Mouse (Mus musculus): ENCODE measurements around the gene Gng7.
A peak's percentile ranks its signal among the peaks of the same experiment; 100 is the strongest.

Gene Gng7

GRCm38 (mm10) chr10:80940988-80941347 lies 73.8 kb downstream of the Gng7 start:
- DNase-seq = no peak

DNA sequence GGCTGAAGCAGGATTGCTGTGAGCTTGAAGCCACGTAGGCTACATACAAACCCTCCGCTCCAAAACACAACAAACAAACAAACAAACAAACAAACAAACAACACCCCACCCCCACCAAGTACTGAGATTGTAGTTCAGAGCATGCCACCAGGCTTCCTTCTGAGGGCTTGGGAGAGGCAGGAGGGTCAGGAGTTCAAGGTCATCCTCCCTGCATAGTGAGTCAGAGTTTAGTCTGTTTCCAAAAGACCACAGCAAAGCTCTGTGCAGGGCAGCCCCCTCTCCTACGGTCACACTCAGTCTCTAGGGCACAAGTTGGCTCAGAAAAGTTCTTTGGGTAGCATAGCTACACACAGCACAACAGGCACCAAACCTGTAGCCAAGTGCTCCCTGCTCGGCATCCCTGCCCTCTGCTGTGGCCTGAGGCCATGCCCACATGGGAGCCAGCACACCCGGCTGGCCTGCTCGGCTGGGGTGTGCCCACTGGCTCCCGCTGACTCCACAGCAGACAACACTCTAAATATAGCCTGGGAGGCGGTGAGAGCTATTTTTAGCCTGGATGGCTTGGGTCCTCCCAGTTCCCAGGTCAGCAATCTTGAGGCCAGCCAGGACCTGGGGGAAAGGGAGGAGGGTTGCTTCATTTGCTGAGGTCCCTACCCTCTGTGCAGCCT lies 74.3 kb downstream of the Gng7 start:
- peak; percentile 67 for DNase-seq

GRCm38 (mm10) chr10:80939671-80940070 lies 75.1 kb downstream of the Gng7 start:
- peak; percentile 88 for DNase-seq

DNA sequence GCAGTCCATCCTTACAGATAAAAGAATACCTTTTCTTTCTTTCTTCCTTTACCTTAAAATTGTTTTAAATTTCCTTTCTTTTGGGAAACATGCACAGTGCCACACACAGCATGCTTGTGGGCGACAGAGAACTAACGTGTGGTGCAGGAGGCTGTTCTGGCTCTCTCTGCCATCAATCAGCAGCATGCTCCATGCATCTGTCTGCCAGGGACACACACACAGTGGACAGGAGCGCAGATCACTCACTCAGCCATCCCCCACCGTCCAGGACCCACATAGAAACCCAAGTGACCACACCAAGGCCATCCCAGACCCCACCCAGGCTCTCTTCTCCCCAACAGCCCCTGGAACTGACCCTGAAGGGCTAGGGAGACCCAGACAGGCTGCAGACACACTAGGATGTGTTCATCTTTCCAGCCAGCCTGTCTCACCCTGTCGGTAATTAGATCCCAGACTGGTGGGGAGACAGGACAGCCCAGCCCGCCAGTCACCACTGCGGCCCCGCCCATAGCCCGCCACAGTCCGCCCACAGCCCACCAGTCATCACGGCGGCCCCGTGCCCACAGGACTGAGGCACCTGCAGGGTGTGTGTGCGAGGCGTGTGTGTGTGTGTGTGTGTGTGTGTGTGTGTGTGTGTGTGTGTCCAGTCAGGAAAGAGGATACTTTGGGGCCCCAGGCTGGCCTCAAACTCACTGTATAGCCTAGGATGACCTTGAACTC lies 75.8 kb downstream of the Gng7 start:
- DNase-seq = no peak

DNA sequence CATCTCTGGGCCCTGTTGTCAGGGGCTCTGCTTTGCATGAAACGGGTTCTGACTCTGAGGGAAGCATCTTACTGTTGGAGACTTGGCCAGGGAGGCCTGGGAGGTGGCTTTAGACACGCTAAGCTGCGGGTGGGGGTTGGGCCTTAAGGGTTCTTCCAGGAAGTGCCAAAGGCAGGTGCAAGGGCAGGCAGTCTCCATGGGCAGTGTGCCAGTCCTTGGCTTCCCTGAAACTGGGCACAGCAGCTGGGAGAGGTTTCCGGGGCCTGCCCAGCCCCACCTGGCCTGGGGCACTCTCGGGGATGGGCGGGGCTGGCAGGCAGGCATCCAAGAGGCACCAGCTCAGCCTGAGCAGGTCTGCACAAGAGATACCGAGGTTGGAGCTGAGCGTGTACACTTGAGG lies 77.1 kb downstream of the Gng7 start:
- DNase-seq = peak; percentile 89

DNA sequence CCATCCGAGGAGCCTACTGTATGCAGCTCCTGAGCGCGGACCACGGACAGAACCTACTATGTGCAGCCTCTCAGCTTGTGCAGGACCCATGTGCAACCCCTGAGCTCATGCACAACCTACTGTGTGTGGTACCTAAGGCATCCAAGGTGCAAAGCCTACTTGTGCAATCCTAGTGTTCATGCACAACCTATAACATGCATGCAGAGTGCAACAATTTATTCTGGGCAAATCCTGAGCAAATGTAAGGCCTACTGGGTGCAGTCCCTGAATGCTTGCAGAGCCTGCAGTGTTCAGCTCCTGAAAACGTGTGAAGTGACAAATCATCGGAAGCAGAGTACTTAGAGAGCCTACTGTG lies 78.0 kb downstream of the Gng7 start:
- DNase-seq = no peak

DNA sequence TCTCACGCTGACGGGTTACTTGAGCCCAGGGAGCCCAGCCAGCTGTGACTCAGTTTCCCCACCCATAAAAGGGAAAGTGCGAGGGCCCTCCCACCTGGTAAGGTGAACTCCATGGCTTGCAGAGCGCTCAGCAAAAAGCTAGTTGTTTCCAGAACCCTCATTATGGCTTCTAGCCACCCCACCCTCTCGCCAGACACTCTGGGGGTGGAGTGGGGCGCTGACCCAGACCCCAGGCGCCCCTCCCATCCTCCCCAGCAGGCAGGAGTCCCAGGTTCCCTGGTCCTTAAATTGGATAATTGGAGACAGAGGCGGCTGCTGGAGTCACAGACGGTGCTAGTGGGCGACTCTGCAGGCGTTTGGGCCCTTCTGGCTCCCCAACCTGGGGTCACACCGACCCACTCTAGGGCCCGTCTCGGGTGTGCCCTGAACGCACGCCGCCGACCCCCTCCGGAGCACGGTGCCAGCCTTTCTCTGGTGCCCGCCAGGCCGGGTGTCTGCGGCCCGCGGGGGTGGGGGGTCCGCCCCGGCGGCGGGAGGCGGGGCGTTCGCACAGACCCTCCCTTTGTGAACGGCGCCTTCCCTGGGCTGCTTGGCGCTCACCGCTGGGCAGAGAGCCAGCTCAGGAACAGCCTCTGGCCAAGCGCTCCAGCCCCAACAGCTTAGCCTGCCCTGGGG lies 78.5 kb downstream of the Gng7 start:
- DNase-seq = peak; percentile 82

- no peak for DNase-seq
These were observed 79.0 kb downstream of the Gng7 start for GRCm38 (mm10) chr10:80935698-80936097.

- DNase-seq = no peak
These were observed 79.5 kb downstream of the Gng7 start for GRCm38 (mm10) chr10:80935241-80935640.

DNA sequence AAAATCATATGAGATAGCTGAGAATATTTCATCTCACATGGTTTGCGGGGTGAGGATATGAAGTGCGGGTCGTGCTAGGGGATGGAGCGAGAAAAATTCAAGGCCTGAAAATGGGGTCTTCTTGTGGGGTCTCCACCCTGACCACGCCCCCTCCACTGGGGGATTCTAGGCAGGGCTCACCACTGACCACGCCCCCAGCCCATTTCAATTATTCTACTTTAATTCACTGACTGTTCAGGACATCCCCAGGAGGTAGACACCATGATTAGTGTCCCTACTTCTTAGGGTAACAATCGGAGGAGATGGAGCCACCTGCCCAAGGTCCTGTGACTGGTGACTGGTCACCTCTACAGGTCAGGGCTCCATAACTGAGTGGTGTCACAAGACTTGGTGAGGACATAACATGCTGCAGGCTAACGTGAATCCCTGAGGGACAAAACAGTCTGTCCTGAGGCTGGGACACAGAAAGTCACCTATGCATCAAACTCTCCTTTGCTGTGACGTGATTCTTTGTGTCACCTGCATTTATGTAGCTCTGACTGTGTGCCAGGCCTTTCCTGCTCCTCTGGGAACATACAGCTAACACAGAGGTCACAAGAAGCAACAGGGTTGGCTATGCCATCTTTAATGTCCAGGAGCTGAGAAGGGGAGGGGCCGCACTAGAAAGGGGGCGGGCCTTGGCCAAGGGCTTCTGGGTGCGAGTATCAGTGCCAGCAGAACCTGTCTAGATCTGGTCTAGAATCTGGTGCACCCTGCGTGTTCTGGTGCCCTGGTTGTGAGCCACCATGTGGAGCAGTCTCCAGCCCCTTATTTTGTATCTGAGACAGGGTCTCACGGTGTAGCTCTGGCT lies 80.4 kb downstream of the Gng7 start:
- DNase-seq = no peak

- no peak for DNase-seq
These were observed 81.2 kb downstream of the Gng7 start for GRCm38 (mm10) chr10:80933421-80933979.

DNA sequence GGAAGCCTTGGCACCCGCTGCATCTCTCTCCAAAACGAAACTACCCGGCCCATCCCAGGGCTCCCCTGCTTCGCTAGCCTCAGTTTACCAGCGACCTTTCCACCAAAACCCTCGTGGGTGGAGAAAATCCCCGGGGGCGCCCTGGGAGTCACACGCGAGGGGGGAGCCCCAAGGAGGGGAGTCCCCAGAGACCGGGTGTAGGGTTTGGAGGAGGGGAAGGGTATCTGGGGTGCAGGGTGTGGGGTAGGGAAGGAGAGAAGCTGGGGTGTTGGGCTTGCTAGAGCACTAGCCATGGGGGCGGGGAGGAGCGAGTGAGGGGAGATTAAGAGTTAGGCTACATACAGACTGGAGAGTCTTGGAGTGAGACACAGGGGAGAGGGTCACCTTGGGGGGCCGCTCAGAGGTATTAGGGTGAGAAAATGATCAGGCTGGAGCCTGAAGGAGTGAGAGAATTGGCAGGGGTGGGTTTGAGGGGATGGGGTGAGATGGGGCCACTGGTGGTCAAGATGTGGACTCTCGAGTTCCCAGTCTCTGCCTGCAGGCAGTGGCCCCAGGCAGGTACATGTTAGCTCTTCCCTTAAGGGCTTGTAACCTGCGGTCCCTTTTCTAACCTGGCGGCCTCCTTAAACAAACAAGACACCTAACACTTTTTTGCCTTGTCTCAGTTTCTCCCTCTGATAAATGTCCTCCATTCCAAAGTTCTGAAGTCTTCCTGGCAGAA lies 81.9 kb downstream of the Gng7 start:
- no peak for DNase-seq

- DNase-seq = no peak
These were observed 82.5 kb downstream of the Gng7 start for GRCm38 (mm10) chr10:80932206-80932605.

DNA sequence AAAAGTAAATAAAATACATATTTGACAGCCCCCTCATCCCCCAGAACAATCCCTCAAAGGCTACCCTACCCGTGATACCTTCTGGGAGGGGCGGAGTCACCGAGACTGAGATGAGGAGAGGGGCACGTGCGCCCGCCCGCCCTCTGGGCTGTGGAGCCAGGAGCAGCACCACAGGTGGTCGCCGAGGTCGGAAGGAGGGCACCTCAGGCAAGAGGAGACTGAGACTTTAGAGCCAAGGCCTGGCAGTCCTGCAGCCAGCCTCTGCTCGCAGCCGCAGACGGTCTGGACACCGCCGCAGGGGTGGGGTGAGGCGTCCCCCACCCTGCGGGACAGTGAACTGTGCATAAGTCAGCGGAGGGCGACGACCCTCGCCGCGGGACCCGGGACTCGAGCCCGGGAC lies 83.0 kb downstream of the Gng7 start:
- no peak for DNase-seq

GRCm38 (mm10) chr10:80931153-80931671 lies 83.5 kb downstream of the Gng7 start:
- DNase-seq = no peak

DNA sequence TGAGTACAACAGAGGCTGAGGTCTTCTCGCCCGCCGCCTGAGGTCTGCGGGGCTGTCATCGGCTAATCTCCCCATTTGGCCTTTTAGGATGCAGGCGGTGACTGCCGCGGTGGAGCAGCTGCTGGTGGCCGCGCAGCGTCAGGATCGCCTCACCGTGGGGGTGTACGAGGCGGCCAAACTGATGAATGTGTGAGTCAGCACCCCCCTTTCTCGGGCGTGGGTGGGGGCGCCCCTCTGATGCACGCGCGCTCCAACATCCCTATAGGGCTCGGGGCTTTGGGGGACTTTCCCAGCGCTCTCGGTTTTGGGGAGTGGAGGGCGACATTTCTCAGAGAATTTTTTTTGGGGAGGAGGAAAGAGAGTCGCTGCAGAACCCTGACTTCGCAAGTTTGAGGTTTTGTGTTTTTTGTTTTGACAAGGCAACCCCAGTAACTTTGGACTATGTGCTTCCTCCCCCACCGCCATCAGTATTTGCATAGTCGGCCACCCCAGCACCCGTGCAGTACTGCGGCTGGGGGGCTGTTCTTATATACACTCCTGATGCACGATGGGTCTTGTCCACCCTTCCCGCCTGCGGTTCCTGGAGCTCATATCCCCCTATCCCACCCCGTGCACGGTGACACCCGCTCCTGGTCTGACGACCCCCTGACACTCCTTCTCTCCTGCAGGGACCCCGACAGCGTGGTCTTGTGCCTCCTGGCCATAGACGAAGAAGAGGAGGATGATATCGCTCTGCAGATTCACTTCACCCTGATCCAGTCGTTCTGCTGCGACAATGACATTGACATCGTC lies 84.2 kb downstream of the Gng7 start:
- no peak for DNase-seq

DNA sequence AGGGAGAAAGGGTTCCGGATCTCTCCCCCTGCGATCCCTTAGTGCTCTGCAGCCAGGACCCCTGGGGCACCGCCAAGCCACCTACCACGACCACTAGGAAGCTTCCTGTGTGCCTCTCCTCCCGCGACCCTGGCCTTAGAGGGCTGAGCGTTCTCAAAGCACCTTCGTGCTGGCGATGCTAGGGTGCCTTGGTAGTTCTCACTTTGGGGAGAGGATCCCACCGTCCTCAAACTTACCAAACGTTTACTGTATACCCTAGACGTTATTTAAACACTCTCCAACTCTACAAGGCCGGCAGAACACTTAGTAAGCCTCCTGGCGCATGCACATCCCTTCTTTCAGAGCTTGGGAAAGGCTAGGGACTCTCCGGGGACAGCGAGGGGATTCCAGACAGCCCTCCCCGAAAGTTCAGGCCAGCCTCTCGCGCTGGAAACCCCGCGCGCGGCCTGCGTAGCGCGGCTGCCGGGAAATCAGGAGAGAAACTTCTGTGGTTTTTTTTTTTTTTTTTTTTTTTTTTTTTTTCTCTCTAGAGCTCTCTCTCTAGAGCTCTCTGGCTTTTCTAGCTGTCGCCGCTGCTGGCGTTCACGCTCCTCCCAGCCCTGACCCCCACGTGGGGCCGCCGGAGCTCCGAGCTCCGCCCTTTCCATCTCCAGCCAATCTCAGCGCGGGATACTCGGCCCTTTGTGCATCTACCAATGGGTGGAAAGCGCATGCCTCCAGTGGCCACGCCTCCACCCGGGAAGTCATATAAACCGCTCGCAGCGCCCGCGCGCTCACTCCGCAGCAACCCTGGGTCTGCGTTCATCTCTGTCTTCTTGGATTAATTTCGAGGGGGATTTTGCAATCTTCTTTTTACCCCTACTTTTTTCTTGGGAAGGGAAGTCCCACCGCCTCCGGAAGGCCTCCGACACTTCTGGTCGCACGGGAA lies 85.2 kb downstream of the Gng7 start, which contains the start of gene Gadd45b:
Gadd45b (plus strand) TSS at position 775 of the 928 bp plus-strand sequence.
- peak; percentile 99 for DNase-seq

DNA sequence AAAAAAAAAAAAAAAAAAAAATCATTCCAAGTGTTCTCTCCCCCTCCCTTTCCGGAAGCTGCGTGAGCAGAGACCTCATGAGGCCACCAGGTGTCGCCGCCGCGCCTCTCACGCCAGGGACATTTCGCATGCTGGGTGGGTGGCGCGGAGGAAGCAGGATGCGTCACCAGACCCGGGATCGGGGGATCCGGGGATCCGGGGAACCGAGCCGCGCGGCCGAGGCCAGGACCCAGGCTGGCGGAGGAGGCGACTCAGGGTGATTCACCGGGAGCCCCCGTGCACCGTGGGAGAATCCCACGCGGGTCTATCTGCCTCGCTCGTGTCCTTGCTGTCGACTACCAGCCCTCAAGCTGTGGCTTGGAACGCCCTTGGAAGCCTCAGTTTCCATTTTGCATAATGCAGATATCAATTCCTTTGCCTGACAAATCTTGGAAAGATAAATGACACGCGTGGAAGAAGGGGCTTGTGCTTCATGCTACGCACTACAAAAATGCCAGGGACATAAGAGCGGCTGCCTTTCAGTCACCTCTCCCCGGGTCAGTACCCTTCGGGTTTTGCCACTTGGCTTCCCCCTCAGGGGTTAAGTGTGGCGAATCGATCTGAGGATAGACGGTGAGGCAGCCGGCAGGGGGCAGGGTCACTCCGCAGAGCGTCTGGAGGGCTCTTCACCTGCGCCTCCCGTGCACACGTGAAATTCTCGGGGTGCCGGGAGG lies 86.0 kb downstream of the Gng7 start:
- peak; percentile 95 for DNase-seq

- DNase-seq = no peak
These were observed 89.3 kb downstream of the Gng7 start for GRCm38 (mm10) chr10:80925472-80925871.

Data from lung, postnatal 14 days (tissue).